Mouse (Mus musculus): ENCODE data around the gene Mogat2.

Gene Mogat2

GRCm38 (mm10) chr7:99191411-99191810 lies 47.0 kb downstream of the Mogat2 start:
- DNase-seq: no peak

- no peak for DNase-seq
Measured at GRCm38 (mm10) chr7:99189885-99190284, 48.5 kb downstream of the Mogat2 start.

DNA sequence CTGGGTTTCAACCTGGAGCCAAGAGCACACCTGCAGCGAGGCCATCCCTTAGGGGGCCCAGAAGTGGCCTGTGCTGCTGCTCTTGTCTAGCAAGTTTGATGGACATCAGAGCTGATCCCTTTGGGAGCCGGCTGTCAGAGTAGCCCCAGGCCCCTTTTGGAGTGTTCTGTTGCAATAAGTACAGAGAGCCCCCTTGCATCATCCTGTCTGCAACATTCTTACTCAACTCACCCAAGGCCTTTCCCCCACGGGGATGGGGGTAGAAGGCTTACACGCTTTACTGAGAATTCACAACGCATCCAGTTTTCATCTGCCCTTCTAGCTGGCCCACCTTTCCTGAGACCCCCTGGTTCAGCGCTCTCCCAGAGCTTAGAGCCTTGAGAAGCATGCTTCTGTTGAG lies 49.8 kb downstream of the Mogat2 start:
- DNase-seq: no peak

DNA sequence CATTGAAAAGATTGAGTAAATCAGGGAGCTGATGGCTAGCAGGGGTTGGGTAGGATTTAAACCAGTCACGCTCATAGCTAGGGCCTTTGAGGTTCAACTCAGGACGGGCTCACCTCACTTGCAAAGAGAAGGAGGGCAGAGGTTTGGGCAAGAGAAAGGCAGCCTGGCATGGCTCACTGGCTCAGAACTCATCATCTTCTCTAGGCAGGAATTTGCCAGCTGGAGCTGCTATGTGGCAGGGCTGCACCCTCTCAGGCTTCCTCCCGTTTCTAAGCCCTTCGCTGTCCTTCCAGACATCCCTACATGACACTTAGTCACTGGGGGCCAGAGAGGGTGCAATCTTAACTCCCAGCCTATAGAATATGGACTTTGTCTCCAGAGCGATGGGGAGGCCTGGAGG lies 51.0 kb downstream of the Mogat2 start:
- DNase-seq: no peak

GRCm38 (mm10) chr7:99185405-99185804 lies 53.0 kb downstream of the Mogat2 start:
- DNase-seq: peak; percentile 12

- DNase-seq: no peak
Measured at GRCm38 (mm10) chr7:99183751-99184150, 54.7 kb downstream of the Mogat2 start.

- peak; percentile 90 for DNase-seq
Measured at GRCm38 (mm10) chr7:99182432-99183172, 55.8 kb downstream of the Mogat2 start, which contains the start of gene Dgat2. Gene Dgat2, minus strand, starts transcription at chr7:99182719.

- DNase-seq: no peak
Measured at GRCm38 (mm10) chr7:99181619-99182431, 56.6 kb downstream of the Mogat2 start.

- no peak for DNase-seq
Measured at GRCm38 (mm10) chr7:99180162-99180561, 58.3 kb downstream of the Mogat2 start.

DNA sequence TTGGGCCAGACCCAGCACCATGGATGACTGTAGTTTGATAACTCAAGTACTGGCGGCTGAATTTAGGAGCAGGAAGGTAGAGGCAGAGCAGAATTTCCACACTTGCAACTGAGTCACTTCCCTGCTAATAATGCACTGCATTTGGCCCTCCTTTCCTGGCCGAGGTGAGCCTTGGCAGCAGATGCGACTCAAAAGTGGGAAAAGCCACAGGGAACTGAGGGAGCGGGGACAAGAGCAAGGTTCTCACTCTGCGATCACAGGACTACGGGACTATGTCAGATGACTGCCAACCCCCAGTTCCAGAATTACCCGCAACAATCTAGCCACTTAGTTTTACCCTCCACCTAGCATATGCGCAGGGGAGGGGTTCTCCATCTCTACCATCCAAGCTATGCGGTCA lies 59.1 kb downstream of the Mogat2 start:
- DNase-seq: no peak

GRCm38 (mm10) chr7:99177386-99177785 lies 61.0 kb downstream of the Mogat2 start:
- DNase-seq: peak; percentile 6

DNA sequence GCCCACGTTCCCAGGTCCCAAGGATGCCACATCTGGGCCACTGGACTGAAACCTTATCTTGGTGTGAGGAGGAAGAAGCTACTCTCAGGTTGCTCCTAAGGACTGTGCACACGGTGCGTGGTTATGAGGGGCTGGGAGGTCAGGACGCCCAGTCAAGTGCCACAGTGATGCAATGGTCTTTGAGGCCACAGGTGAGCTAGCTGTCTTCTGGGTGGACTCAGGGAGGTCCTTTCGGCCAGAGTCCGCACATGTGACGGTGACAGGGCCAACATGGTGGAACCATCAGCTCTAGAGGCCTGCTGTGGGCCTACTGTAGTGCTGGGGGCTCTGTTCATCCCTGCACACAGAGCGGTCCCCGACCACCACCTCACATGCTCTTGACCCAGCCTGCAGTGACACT lies 62.8 kb downstream of the Mogat2 start:
- DNase-seq: peak; percentile 1

GRCm38 (mm10) chr7:99175118-99175517 lies 63.3 kb downstream of the Mogat2 start:
- peak; percentile 1 for DNase-seq

DNA sequence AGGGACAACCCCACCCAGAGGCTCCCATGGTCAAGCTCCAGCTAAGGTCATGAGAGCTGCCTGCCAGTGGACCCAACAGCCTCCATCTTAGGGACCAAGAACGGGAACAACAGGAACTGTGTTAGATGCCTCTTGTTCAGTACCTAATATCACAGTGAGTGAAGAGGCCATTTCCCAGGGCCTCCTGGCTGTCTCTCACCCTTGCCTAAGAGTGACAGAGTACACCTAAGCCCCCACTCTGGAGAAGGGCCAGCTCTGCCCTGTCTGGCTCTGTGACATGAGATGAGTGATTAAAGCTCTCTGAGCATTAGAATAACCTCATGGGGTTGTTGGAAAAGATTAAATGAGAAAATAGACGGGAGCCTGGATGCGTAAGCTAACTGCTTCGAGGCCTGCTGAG lies 64.4 kb downstream of the Mogat2 start:
- peak; percentile 2 for DNase-seq

DNA sequence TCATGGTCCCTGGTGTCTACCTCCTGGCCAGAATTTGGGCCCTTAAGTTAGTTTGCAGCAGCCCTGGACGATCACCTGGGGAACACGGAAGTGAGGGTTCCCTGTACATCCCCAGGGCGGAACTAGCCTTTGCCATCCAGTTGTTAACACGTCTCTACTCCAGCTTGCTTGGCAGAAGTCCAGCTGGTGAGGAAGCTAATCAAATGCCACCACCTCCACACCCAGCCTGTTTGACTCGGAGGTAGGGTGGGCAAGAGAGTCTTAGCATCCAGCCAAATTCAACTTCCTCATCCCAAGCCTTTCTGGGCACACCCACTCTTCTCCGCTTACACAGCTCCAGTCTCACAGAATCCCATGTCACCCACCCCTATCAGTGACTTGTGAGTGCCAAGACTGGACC lies 65.5 kb downstream of the Mogat2 start:
- DNase-seq: peak; percentile 9

DNA sequence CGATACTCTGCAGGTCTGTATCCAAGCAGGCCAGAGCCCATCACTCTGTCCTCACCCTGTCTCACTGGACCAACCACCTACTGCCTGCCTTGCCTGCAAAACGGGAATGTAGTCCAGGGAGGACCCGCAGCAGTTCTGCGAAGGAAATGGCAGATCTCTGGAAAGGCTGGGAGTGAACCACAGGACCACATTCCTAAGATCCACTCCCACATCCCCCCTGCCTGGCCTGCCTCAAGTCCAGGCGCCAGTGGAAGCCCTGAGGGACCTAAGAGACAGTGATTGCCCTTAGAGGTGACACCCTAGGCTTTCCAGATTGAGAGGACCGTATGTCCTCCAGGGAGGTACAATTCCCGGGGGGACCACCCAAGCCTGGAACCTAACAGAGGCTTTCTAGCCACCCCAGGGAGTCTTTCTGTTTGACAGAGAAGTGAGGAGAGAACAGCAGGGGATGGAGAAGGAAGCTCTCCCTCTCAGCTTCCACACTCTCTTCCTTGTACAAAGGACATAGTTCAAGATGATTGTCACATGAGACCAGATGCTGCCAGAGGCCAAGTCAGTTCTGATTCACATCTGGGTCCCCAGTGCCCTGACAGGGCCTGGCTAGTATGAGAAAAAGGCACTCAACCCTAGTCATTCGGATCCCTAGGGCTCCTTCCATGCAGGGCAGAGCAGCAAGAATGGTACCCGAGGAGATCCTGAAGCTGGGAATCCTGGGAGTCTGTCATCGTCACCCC lies 66.5 kb downstream of the Mogat2 start:
- DNase-seq: no peak

DNA sequence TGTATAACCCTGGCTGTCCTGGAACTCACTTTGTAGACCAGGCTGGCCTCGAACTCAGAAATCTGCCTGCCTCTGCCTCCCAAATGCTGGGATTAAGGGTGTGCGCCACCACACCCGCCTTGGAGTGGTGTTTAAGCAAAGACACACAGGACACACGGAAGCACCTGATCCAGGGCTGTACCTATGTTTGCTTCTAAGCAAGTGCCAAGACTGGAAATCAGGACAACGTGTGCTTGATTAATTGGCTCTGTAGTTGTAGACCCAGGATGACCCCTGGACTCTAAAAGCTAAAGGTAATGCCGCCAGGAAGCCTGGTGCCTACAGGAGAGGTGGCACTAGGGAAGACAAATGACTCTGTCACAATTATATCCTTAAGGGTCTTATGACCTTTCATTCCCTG lies 67.9 kb downstream of the Mogat2 start:
- no peak for DNase-seq

DNA sequence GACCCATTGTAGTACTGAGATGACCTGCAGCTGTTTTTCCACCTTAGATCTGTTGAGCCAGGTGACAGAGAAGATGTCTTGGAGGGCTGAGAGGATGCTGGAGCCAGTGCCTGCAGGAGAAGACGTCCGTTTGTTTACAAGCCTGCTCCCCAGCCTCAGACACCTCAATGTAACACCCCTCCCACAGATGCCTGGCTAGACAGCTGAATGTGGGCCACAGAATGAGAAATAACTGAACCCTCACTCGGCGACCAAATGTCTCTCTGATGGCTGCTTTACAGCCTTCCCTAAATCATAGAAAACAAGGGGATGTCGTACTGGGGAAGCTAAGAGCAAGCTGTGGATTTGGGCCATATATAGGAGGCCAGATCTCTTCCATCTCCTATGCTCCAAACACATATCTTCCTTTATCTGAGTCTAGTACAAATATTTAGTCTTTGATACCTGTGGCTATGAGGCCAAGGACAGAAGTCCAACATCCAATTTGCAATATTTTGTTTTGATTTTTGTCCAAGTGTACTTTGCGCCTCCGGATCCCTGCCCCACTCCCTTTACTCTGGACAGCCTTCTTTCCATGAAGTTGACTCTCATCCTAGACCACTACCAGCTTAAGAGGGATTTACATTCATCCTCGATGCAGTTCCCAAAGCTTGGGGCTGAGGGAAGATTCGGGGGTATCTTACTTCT lies 68.6 kb downstream of the Mogat2 start:
- DNase-seq: no peak
